Mouse (Mus musculus) CH12.LX (cell line): Measurements from ENCODE around the gene Vkorc1l1. TPM values are rescaled to one million over a fixed set of nuclear protein-coding genes. Genes with fewer than 3 reads are reported as not detected.

Experiments used
- DNase-seq: peaks from one replicate; pipeline ENCODE4 v3.0.0-alpha.2; 2013; ENCODE audit errors: extremely low read depth
- H3K27ac ChIP-seq: 2 replicates; pipeline ENCODE4 v1.5.1; 2012; ENCODE audit warnings: low read depth, mild to moderate bottlenecking, control low read depth, moderate library complexity; ENCODE audit not compliant: insufficient read depth
- H3K27me3 ChIP-seq: replicated peaks from 2 replicates; pipeline ENCODE3; 2012; ENCODE audit warnings: inconsistent platforms
- H3K36me3 ChIP-seq, 2 experiments: replicated peaks in 1 of 2; 2 replicates each; pipeline versions ENCODE3 to v1.6.1; 2012; ENCODE audit warnings: inconsistent platforms in 1 of 2, low read length in 1 of 2, mild to moderate bottlenecking in 1 of 2, mixed read lengths in 1 of 2, moderate library complexity in 1 of 2; ENCODE audit not compliant: control insufficient read depth in 1 of 2, insufficient read depth in 1 of 2
- H3K4me1 ChIP-seq, 2 experiments: 2 replicates each; pipeline ENCODE4 v1.6.1; 2012; ENCODE audit warnings: inconsistent platforms in 1 of 2, moderate library complexity in 1 of 2; ENCODE audit not compliant: insufficient read depth in 2 of 2, control insufficient read depth in 1 of 2
- H3K4me2 ChIP-seq: 2 replicates; pipeline ENCODE4 v1.6.1; 2012; ENCODE audit warnings: low read depth, mild to moderate bottlenecking, control low read depth; ENCODE audit not compliant: poor library complexity, insufficient read depth, severe bottlenecking
- H3K4me3 ChIP-seq, 3 experiments: fragments of 150-350 bp in 1 of 3; sonication (generic) in 1 of 3; replicated peaks in 1 of 3; 2 replicates each; pipeline versions ENCODE3 to v1.5.1; 2011 to 2012; ENCODE audit warnings: low read depth in 2 of 3, low read length in 2 of 3, mild to moderate bottlenecking in 2 of 3, moderate library complexity in 2 of 3, control low read depth in 1 of 3, improper control_type of control experiment in 1 of 3, inconsistent platforms in 1 of 3, mixed read lengths in 1 of 3; ENCODE audit not compliant: poor library complexity in 1 of 3
- H3K79me2 ChIP-seq: replicated peaks from 2 replicates; pipeline ENCODE4 v1.6.1; 2012; ENCODE audit warnings: mild to moderate bottlenecking, moderate library complexity; ENCODE audit not compliant: control insufficient read depth, poor library complexity, insufficient read depth, severe bottlenecking; ENCODE audit errors: extremely low read depth
- H3K9ac ChIP-seq: 2 replicates; pipeline ENCODE4 v1.6.1; 2012; ENCODE audit warnings: low read depth, mild to moderate bottlenecking, control low read depth, moderate library complexity; ENCODE audit not compliant: insufficient read depth
- H3K9me3 ChIP-seq: replicated peaks from 2 replicates; pipeline ENCODE3; 2012; ENCODE audit warnings: low read length, inconsistent platforms, mixed read lengths
- BHLHE40 ChIP-seq: IDR thresholded peaks from 2 replicates; pipeline ENCODE4 v1.6.1; 2011; ENCODE audit warnings: mild to moderate bottlenecking, low read depth, low read length, improper control_type of control experiment
- CHD1 ChIP-seq: IDR thresholded peaks from 2 replicates; pipeline ENCODE4 v1.6.1; 2012; ENCODE audit warnings: low read depth, low read length, improper control_type of control experiment, inconsistent platforms
- EP300 ChIP-seq: IDR thresholded peaks from 2 replicates; pipeline ENCODE4 v1.6.1; 2011; ENCODE audit warnings: low read length, improper control_type of control experiment
- ETS1 ChIP-seq: conservative IDR thresholded peaks from 2 replicates; pipeline ENCODE4 v1.6.1; 2012; ENCODE audit warnings: low read depth, mild to moderate bottlenecking, inconsistent platforms, low read length, improper control_type of control experiment, moderate library complexity
- IRF4 ChIP-seq: IDR thresholded peaks from 2 replicates; pipeline ENCODE4 v1.6.1; 2014; ENCODE audit warnings: low read depth, mild to moderate bottlenecking, inconsistent platforms, low read length, improper control_type of control experiment
- JUN ChIP-seq: IDR thresholded peaks from 2 replicates; pipeline ENCODE4 v1.6.1; 2011; ENCODE audit warnings: low read depth, mild to moderate bottlenecking, low read length, improper control_type of control experiment, moderate library complexity; ENCODE audit not compliant: insufficient read depth
- MEF2A ChIP-seq: IDR thresholded peaks from 2 replicates; pipeline ENCODE4 v1.6.1; 2014; ENCODE audit warnings: low read depth, mild to moderate bottlenecking, inconsistent platforms, low read length, improper control_type of control experiment, borderline replicate concordance
- MXI1 ChIP-seq: IDR thresholded peaks from 2 replicates; pipeline ENCODE4 v1.6.1; 2011; ENCODE audit warnings: mild to moderate bottlenecking, low read depth, low read length, improper control_type of control experiment
- NELFE ChIP-seq: IDR thresholded peaks from 2 replicates; pipeline ENCODE4 v1.6.1; 2011; ENCODE audit warnings: low read depth, low read length, improper control_type of control experiment
- NRF1 ChIP-seq: IDR thresholded peaks from 2 replicates; pipeline ENCODE4 v1.6.1; 2014; ENCODE audit warnings: low read depth, mild to moderate bottlenecking, inconsistent platforms, low read length, improper control_type of control experiment, moderate library complexity
- POLR2A ChIP-seq: IDR thresholded peaks from 2 replicates; pipeline ENCODE4 v1.6.1; 2011; ENCODE audit warnings: low read depth, mild to moderate bottlenecking, improper control_type of control experiment, low read length
- RAD21 ChIP-seq: IDR thresholded peaks from 2 replicates; pipeline ENCODE4 v1.6.1; 2011; ENCODE audit warnings: low read depth, mild to moderate bottlenecking, low read length, improper control_type of control experiment, moderate library complexity
- SMC3 ChIP-seq: IDR thresholded peaks from 2 replicates; pipeline ENCODE4 v1.6.1; 2011; ENCODE audit warnings: low read depth, low read length, improper control_type of control experiment
- UBTF ChIP-seq: IDR thresholded peaks from 2 replicates; pipeline ENCODE4 v1.6.1; 2012; ENCODE audit warnings: low read depth, mild to moderate bottlenecking, inconsistent platforms, low read length, improper control_type of control experiment, moderate library complexity
- USF2 ChIP-seq: conservative IDR thresholded peaks from 2 replicates; pipeline ENCODE4 v1.6.1; 2011; ENCODE audit warnings: low read depth, low read length, improper control_type of control experiment
- ZC3H11A ChIP-seq: IDR thresholded peaks from 2 replicates; pipeline ENCODE4 v1.6.1; 2012; ENCODE audit warnings: low read depth, mild to moderate bottlenecking, inconsistent platforms, low read length, improper control_type of control experiment
- ZNF384 ChIP-seq: IDR thresholded peaks from 2 replicates; pipeline ENCODE4 v1.6.1; 2012; ENCODE audit warnings: low read depth, low read length, improper control_type of control experiment, inconsistent platforms
- dilution Hi-C: fragments of 300-500 bp; cut with MboI; formaldehyde crosslinking; loops from 2 replicates; pipeline ENCODE4 v1.14.3; 2020; ENCODE audit warnings: low sequenced_read_pairs; ENCODE audit not compliant: extremely low pct_unique_long_range_greater_than_20kb, extremely low pct_ligation_motif_present
- in situ Hi-C: fragments of 300-500 bp; cut with MboI; formaldehyde crosslinking; loops from 3 replicates; pipeline ENCODE4 v1.14.3; 2019; ENCODE audit warnings: low sequenced_read_pairs, low pct_ligation_motif_present, low pct_unique_long_range_greater_than_20kb, mixed read lengths
- polyA plus RNA-seq: library from polyadenylated mRNA; unstranded; fragments of >175 nt; gene quantifications from 2 replicates; pipeline ENCODE4 v1.2.1, GENCODE M21; 2012; ENCODE audit warnings: low read depth; ENCODE audit not compliant: insufficient read length
- total RNA-seq, 2 experiments: library from RNA; depleted of rRNA; stranded (reverse); fragments of 300-350 nt in 1 of 2; fragments of >200 nt in 1 of 2; gene quantifications; 2 replicates each; pipeline ENCODE4 v1.2.3; 2012 to 2014

Gene Vkorc1l1
- total and polyA plus RNA-seq, 3 experiments, result 8.7 to 33.1 (median 31.4) TPM

GRCm38 (mm10) chr5:129940281-129940680 lies 1.5 kb upstream of the Vkorc1l1 start:
- Histone ChIP-seq H3K79me2 (peaks cover 13% of the 10 kb centered on the region), H3K9ac (no peak overlapping the region), H3K36me3 (peaks cover 3 to 8% of the 10 kb centered on the region in 2 experiments), H3K4me2 (peak overlapping the region; percentile 97), H3K27ac (no peak overlapping the region), H3K27me3 (no peaks in the 10 kb centered on the region), H3K9me3 (no peaks in the 10 kb centered on the region), H3K4me1 (peaks cover 0 to 10% of the 10 kb centered on the region in 2 experiments; a peak in 2 of 4 replicates), H3K4me3 (no peak overlapping the region)
- in situ Hi-C loops, result no loop called here
- TF ChIP-seq SMC3 (no peak), NRF1 (no peak), POLR2A (no peak), EP300 (no peak), IRF4 (no peak), JUN (no peak), ZC3H11A (no peak), MXI1 (no peak), ETS1 (no peak), MEF2A (no peak), USF2 (no peak), UBTF (no peak), NELFE (no peak), ZNF384 (no peak), CHD1 (no peak)
- DNase-seq, result no peak
- dilution Hi-C loops, result no loop called here

- H3K79me2 ChIP-seq, result peaks cover 13% of the 10 kb centered on the region
- no peaks in the 10 kb centered on the region for H3K27me3 ChIP-seq
- peaks cover 0 to 15% of the 10 kb centered on the region in 2 experiments; a peak in 2 of 4 replicates for H3K4me1 ChIP-seq
- H3K4me3 ChIP-seq, result peak overlapping the region; percentile 52 to 82 (median 59)
- H3K9ac ChIP-seq, result peak overlapping the region; percentile 46; the same call in 1 of the 2 replicates
- H3K9me3 ChIP-seq, result no peaks in the 10 kb centered on the region
- peak overlapping the region; percentile 97 for H3K4me2 ChIP-seq
- no peak for DNase-seq
- in situ Hi-C loops (no loop called here), dilution Hi-C loops (no loop called here)
- H3K36me3 ChIP-seq, result peaks cover 4 to 12% of the 10 kb centered on the region in 2 experiments
- H3K27ac ChIP-seq, result no peak overlapping the region
- TF ChIP-seq MXI1, result peak; percentile 56
- no peak for TF ChIP-seq RAD21
- TF ChIP-seq USF2, result no peak
- TF ChIP-seq BHLHE40, result peak; percentile 33; the same call in 1 of the 2 replicates
- TF ChIP-seq, all 38 proteins: peak for 2
Measured at GRCm38 (mm10) chr5:129940736-129941494, 855 bp upstream of the Vkorc1l1 start.
